Mouse (Mus musculus) embryonic facial prominence, embryonic 15.5 days (tissue): ENCODE data around the gene Vmn1r4. TPM values are rescaled to one million over a fixed set of nuclear protein-coding genes. Genes with fewer than 3 reads are reported as not detected.

Experiments
- polyA plus RNA-seq: library from polyadenylated mRNA; unstranded; fragments of >200 nt; fragmentation: Nextera tagmentation; extraction: Ambion mirVana; gene quantifications from 2 replicates; pipeline ENCODE4 v1.2.1, GENCODE M21; 2015

The Vmn1r4 gene
- polyA plus RNA-seq, 1 experiment from 2014 or later: 0.31 TPM

Other genes starting within 250 kb of the Vmn1r4 start
- 95.4 and 109 TPM in 2 replicates for gene Lsm5, start 219.3 kb upstream of the Vmn1r4 start, polyA plus RNA-seq
- 10.8 and 11.0 TPM in 2 replicates for gene Avl9, start 209.1 kb upstream of the Vmn1r4 start, polyA plus RNA-seq
- gene Kbtbd2, start 126.2 kb upstream of the Vmn1r4 start, polyA plus RNA-seq: 25.5 and 29.0 TPM in 2 replicates
- 218 and 222 TPM in 2 replicates for gene Fkbp9, start 92.0 kb upstream of the Vmn1r4 start, polyA plus RNA-seq
- gene Nt5c3, start 83 bp upstream of the Vmn1r4 start, polyA plus RNA-seq: 61.6 and 63.2 TPM in 2 replicates
- not detected in 2 replicates for gene Vmn1r5, start 46.3 kb downstream of the Vmn1r4 start, polyA plus RNA-seq
- gene Vmn1r6, start 73.2 kb downstream of the Vmn1r4 start, polyA plus RNA-seq: not detected in 2 replicates
- not detected in 2 replicates for gene Vmn1r7, start 101.3 kb downstream of the Vmn1r4 start, polyA plus RNA-seq
- gene Vmn1r8, start 108.3 kb downstream of the Vmn1r4 start, polyA plus RNA-seq: not detected in 2 replicates
- gene Vmn1r9, start 142.8 kb downstream of the Vmn1r4 start, polyA plus RNA-seq: not detected in 2 replicates
- gene Vmn1r10, start 185.4 kb downstream of the Vmn1r4 start, polyA plus RNA-seq: not detected in 2 replicates
- gene Vmn1r11, start 209.4 kb downstream of the Vmn1r4 start, polyA plus RNA-seq: not detected in 2 replicates
- not detected in 2 replicates for gene Vmn1r12, start 232.9 kb downstream of the Vmn1r4 start, polyA plus RNA-seq